Mouse (Mus musculus): ENCODE measurements around the gene Gnai2. TPM values are rescaled to one million over a fixed set of nuclear protein-coding genes. Genes with fewer than 3 reads are reported as not detected.

Gnai2 gene
- polyA plus RNA-seq, 1 experiment: 283 TPM

GRCm38 (mm10) chr9:107633661-107634405 lies 1.3 kb downstream of the Gnai2 start:
- peak overlapping the region; percentile 85 for H3K27ac ChIP-seq (ENCODE audit: insufficient read depth, low read length)
- TF ChIP-seq POLR2A (IDR thresholded peaks at IDR 0.05; ENCODE audit: extremely low read depth, insufficient read depth, low read length) (no peak), CTCF (IDR thresholded peaks at IDR 0.05; ENCODE audit: extremely low read depth, insufficient read depth, low read length) (no peak)
- H3K4me3 ChIP-seq (ENCODE audit: insufficient read depth, low read length): peak overlapping the region; percentile 62
- peaks cover 6% of the 10 kb centered on the region for H3K4me1 ChIP-seq (ENCODE audit: control insufficient read depth, insufficient read depth, low read length)

DNA sequence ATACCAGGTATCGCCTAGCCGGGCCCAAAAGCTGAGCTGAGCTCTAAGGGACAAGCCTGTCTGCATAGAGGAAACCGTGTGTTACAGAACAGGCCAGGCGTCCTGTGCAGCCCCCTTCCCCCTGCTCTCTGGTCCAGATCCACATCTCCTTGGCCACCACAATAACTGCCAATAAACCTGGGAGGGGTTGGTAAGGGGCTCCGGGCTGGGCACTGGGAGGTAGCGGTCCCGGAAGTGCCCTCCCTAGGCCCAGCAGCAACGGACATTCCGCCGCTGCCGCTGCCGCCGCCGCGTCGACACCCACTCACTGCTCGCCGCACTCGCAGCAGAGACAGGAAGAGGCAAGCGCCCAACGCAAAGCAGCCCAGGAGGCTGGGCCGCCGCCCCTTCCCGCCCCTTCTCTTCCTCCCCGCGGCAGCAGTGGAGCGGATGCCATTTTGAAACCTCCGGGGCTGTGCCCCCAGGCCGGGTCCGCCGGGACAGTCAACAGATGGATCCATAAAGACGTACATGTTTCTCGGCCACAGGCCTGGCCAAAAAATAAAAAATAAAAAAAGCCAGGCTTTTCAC lies 2.0 kb downstream of the Gnai2 start:
- Histone ChIP-seq H3K4me3 (ENCODE audit: insufficient read depth, low read length) (peak overlapping the region; percentile 62), H3K4me1 (ENCODE audit: control insufficient read depth, insufficient read depth, low read length) (peaks cover 6% of the 10 kb centered on the region), H3K27ac (ENCODE audit: insufficient read depth, low read length) (peak overlapping the region; percentile 85)
- TF ChIP-seq POLR2A (IDR thresholded peaks at IDR 0.05; ENCODE audit: extremely low read depth, insufficient read depth, low read length) (peak; percentile 63; the same call in 1 of the 2 replicates), CTCF (IDR thresholded peaks at IDR 0.05; ENCODE audit: extremely low read depth, insufficient read depth, low read length) (no peak)

DNA sequence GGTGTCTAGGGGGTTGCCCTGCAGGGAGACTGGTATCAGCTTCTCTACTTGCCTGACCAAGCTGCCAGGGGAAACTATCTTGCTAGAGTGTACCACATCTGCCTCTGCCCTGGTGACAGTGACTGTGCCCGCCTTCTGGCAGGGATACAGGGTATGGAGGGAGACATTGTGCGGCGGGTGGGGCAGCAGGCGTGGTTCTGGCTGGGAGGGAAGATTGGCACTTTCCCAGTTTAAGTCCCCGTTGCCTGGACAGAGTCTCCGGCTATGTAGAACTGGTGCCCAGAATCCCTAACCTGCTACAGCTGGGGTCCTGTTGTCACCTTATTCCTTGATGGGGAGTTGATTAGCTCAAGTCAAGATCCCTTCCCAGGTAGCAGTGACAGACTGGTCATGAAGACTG lies 2.7 kb downstream of the Gnai2 start:
- peak overlapping the region; percentile 85 for H3K27ac ChIP-seq (ENCODE audit: insufficient read depth, low read length)
- H3K4me3 ChIP-seq (ENCODE audit: insufficient read depth, low read length): peak overlapping the region; percentile 62
- no peak for TF ChIP-seq CTCF (IDR thresholded peaks at IDR 0.05; ENCODE audit: extremely low read depth, insufficient read depth, low read length)
- no peak for TF ChIP-seq POLR2A (IDR thresholded peaks at IDR 0.05; ENCODE audit: extremely low read depth, insufficient read depth, low read length)
- H3K4me1 ChIP-seq (ENCODE audit: control insufficient read depth, insufficient read depth, low read length): peaks cover 11% of the 10 kb centered on the region

- no peak for TF ChIP-seq POLR2A (IDR thresholded peaks at IDR 0.05; ENCODE audit: extremely low read depth, insufficient read depth, low read length)
- TF ChIP-seq CTCF (IDR thresholded peaks at IDR 0.05; ENCODE audit: extremely low read depth, insufficient read depth, low read length): no peak
- Histone ChIP-seq H3K27ac (ENCODE audit: insufficient read depth, low read length) (0 out of 2 replicates have a peak overlapping the region, but pooled peaks have one; percentile 6), H3K4me3 (ENCODE audit: insufficient read depth, low read length) (no peak overlapping the region), H3K4me1 (ENCODE audit: control insufficient read depth, insufficient read depth, low read length) (peaks cover 11% of the 10 kb centered on the region)
Observed at GRCm38 (mm10) chr9:107631861-107632260, 3.3 kb downstream of the Gnai2 start.

DNA sequence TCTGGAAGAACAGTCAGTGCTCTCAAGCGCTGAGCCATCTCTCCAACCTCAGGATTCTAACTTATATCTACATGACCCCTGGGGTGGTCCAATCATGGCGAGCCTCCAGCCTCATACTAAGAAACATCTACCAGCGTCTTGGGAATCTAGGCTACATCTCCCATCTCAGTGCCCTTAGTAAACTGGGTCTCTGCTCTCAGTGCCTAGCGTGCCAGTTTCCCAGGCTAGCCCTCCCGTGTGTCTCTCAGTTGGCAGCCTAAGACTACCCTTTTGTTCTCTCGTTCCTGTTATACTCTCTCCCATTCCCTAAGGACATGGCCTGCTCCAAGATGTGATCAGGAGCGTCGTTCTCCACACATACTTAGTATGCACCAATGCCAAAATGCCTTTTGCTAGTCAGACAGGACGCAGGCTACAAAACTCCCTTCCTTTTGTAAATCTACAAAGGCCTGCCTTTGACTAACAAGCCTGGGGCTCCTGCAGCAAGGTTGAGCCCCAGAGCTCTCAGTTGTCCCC lies 3.8 kb downstream of the Gnai2 start:
- Histone ChIP-seq H3K27ac (ENCODE audit: insufficient read depth, low read length) (0 out of 2 replicates have a peak overlapping the region, but pooled peaks have one; percentile 6), H3K4me3 (ENCODE audit: insufficient read depth, low read length) (no peak overlapping the region), H3K4me1 (ENCODE audit: control insufficient read depth, insufficient read depth, low read length) (peaks cover 13% of the 10 kb centered on the region)
- TF ChIP-seq POLR2A (IDR thresholded peaks at IDR 0.05; ENCODE audit: extremely low read depth, insufficient read depth, low read length) (no peak), CTCF (IDR thresholded peaks at IDR 0.05; ENCODE audit: extremely low read depth, insufficient read depth, low read length) (no peak)

DNA sequence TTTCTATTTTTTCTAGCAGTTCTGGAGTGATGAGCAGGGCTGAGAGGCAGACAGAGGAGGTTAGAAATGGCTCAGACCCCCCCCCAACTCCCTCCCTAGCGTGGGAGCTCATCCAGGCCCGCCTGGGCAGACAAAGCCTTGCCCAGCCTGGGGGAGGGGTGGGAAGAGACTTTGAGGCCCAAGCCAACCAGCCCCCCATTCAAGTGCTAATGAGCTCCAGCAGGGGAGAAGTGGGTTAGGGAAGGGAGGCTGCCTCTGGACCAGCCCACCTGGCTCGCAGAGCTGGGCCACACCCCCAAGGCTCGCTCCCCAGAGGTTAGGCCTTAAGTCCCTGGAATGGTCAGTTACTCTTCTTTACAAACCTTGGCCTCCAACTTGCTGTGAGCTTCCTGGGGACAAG lies 4.6 kb downstream of the Gnai2 start:
- Histone ChIP-seq H3K4me1 (ENCODE audit: control insufficient read depth, insufficient read depth, low read length) (peaks cover 13% of the 10 kb centered on the region), H3K4me3 (ENCODE audit: insufficient read depth, low read length) (no peak overlapping the region), H3K27ac (ENCODE audit: insufficient read depth, low read length) (no peak overlapping the region)
- TF ChIP-seq POLR2A (IDR thresholded peaks at IDR 0.05; ENCODE audit: extremely low read depth, insufficient read depth, low read length) (no peak), CTCF (IDR thresholded peaks at IDR 0.05; ENCODE audit: extremely low read depth, insufficient read depth, low read length) (no peak)

DNA sequence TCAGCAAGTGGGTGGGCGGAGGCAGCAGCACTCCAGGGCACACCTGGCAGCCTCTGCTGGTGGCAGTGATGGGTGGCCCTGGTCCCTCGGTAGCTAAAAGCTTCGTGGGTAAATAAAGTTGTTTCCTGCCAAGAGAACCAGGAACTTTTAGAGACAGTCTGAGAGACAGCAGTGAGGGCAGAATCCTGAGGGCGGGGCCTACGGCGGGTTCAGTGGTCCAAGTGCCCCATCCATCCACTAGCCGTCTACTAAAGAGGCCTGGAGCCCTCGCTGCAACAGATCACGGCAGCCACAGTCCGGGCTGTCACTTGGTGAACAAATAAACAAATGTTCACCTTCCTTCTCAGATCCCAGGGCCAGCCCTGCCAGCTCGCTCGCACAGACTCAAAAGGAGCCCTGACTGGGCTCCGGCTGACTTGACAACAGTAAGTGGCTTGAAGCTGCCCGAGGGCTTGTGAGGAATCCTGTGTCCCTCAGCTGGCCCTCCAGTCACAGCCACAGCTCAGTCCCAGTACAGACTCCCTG lies 5.2 kb downstream of the Gnai2 start:
- peak overlapping the region; percentile 10 for H3K27ac ChIP-seq (ENCODE audit: insufficient read depth, low read length)
- TF ChIP-seq POLR2A (IDR thresholded peaks at IDR 0.05; ENCODE audit: extremely low read depth, insufficient read depth, low read length): no peak
- no peak for TF ChIP-seq CTCF (IDR thresholded peaks at IDR 0.05; ENCODE audit: extremely low read depth, insufficient read depth, low read length)

DNA sequence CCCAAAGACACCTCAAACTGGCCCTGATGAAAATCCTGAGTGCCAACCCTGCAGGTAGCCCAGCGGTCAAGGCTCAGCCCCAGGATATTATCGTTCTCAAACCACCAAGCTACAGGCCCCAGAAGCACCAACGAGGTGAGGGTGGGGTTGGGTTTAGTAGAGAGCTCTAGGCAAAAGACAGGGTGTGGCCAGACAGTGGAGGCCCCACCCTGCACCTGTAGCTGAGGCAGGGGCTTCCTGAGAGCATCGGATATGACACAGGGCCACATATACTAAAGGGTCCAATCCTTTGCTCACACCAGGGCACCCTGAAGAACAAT lies 5.8 kb downstream of the Gnai2 start:
- peak overlapping the region; percentile 56 for H3K27ac ChIP-seq (ENCODE audit: insufficient read depth, low read length)
- peaks cover 13% of the 10 kb centered on the region for H3K4me1 ChIP-seq (ENCODE audit: control insufficient read depth, insufficient read depth, low read length)
- TF ChIP-seq POLR2A (IDR thresholded peaks at IDR 0.05; ENCODE audit: extremely low read depth, insufficient read depth, low read length) (no peak), CTCF (IDR thresholded peaks at IDR 0.05; ENCODE audit: extremely low read depth, insufficient read depth, low read length) (no peak)
- H3K4me3 ChIP-seq (ENCODE audit: insufficient read depth, low read length): no peak overlapping the region

More for the DNA sequence above, 5.2 kb downstream of the Gnai2 start:
- H3K4me1 ChIP-seq (ENCODE audit: control insufficient read depth, insufficient read depth, low read length): peaks cover 13% of the 10 kb centered on the region
- no peak overlapping the region for H3K4me3 ChIP-seq (ENCODE audit: insufficient read depth, low read length)

DNA sequence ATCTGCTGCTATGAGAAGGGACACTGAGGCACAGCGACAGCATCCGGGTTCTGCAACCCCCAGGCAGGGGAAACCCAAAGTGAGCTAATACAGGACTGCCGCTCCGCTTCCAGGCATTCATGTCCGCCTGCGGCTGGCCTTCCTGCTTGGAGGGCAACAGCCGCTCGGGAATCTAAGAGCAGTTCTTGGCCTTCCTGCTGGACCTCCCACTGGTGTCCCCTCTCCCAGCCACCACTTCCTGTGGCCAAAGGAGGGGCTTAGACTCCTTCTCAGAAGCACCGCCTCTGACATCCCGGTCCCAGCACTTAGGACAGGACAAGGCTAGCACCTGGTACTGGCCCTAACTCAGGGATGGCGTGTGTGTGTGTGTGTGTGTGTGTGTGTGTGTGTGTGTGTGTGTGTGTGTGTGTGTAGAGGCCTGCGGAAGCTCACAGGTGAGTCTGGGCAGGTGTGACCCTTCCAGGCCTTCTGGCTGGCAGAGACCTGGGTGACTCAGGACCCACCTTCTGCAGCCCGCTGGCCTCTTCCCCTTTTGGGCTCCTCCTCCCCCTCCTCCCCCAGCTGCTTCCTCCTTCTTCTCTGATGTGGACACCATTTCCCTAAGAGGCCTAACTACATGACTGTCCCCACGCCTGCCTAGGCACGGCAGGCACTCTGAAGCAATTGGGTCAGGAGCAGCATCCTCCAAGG lies 6.3 kb downstream of the Gnai2 start:
- H3K4me3 ChIP-seq (ENCODE audit: insufficient read depth, low read length): no peak overlapping the region
- peaks cover 13% of the 10 kb centered on the region for H3K4me1 ChIP-seq (ENCODE audit: control insufficient read depth, insufficient read depth, low read length)
- no peak for TF ChIP-seq POLR2A (IDR thresholded peaks at IDR 0.05; ENCODE audit: extremely low read depth, insufficient read depth, low read length)
- no peak for TF ChIP-seq CTCF (IDR thresholded peaks at IDR 0.05; ENCODE audit: extremely low read depth, insufficient read depth, low read length)
- peak overlapping the region; percentile 56; the same call in 1 of the 2 replicates for H3K27ac ChIP-seq (ENCODE audit: insufficient read depth, low read length)
